Mouse (Mus musculus) layer of hippocampus, adult 18-20 months (tissue): ENCODE measurements around the gene Nipa1. TPM values are rescaled to one million over a fixed set of nuclear protein-coding genes. Genes with fewer than 3 reads are reported as not detected.

Experiments used
- DNase-seq, 2 experiments: peaks; one replicate each; pipeline ENCODE4 v3.0.0; 2022; ENCODE audit warnings: low spot score in 2 of 2
- total RNA-seq, 2 experiments: library from RNA; stranded (reverse); gene quantifications; 2 replicates each; pipeline ENCODE4 v1.2.3; 2021

The Nipa1 gene
- total RNA-seq, 2 experiments from 2014 or later, result 57.1 to 59.4 TPM

GRCm38 (mm10) chr7:56011018-56011333, 8.8 kb downstream of the Nipa1 start:
- DNase-seq, result no peak

GRCm38 (mm10) chr7:56010318-56011017, 9.3 kb downstream of the Nipa1 start:
- no peak for DNase-seq

DNA sequence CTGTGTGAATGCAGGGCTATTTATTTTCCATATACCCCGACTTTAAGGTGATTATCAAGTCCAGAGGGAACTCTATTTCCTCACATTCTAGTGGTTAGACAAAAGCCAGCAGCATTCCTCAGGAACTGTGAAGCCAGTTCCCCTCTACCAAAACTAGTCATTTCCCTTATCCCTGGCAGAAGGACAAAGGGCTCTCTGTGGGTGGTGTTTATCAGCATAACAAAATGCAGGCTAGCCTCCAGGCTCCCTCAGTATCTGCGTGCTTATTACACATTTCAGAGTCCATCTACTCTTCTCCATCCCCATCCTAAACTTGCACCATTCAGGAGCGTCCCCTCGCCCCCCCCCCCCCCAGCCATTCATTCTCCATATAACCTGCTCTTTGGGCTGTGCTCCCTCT, 20.8 kb downstream of the Nipa1 start:
- DNase-seq, result no peak

- peak; percentile 39 to 78 for DNase-seq
These were observed 24.7 kb downstream of the Nipa1 start for GRCm38 (mm10) chr7:55995013-55995412.

DNA sequence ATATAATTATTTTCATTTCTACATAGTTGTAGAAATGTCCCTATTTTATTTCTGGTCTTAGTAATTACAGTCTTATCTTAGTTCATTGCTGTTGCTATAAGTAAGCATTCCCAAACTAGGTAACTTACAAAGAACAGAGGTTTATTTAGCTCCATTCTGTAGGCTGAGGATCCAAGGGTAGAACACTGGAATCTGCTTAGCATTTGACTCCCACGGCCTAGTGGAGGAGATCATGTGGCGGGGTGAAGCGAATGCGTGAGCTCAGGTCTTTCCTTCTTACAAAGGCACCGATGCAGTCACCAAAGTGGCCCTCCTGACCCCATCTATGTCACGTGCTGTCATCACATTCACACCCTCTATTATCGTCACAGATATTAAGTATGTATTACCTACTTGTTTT, 27.9 kb downstream of the Nipa1 start:
- DNase-seq, result no peak

DNA sequence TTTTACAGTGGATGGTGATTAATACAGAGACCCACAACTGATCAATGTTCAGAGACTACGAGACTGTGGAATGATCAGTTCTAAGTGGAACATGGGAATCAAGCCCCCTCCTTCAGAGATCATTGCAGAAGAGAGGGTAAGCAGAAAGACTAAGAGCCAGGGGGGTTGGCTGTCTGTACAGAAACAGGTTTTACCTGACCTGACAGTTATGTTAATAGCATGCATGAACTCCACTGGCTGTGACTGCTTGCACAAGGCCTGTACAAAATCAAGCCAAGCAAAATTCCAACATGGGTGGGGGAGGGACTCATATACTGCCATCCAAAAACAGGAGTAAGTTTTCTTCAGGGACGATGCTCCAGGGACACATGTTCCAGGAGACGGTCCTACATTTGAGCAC, 28.6 kb downstream of the Nipa1 start:
- no peak for DNase-seq

GRCm38 (mm10) chr7:55986526-55987214, 33.1 kb downstream of the Nipa1 start:
- DNase-seq, result peak; percentile 60 to 92

DNA sequence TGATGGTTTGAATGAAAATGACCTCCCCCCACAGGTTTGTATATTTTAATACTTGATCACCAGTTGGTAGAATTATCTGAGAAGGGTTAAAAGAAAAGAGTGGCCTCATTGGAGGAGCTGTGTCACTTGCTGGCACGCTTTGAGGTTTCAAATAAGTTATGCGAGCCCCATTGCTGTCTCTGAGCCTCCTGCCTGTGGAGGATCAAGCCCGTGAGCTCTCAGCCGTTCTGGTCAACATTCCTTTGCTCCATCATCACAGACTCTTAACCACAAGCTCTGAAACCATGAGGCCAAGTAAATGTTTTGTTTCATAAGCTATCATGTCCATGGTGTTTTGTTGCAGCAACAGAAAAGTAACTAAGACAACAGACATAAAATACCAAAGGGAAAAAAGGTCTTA, 35.0 kb downstream of the Nipa1 start:
- DNase-seq, result no peak

- no peak for DNase-seq
These were observed 36.6 kb downstream of the Nipa1 start for GRCm38 (mm10) chr7:55983107-55983506.

DNA sequence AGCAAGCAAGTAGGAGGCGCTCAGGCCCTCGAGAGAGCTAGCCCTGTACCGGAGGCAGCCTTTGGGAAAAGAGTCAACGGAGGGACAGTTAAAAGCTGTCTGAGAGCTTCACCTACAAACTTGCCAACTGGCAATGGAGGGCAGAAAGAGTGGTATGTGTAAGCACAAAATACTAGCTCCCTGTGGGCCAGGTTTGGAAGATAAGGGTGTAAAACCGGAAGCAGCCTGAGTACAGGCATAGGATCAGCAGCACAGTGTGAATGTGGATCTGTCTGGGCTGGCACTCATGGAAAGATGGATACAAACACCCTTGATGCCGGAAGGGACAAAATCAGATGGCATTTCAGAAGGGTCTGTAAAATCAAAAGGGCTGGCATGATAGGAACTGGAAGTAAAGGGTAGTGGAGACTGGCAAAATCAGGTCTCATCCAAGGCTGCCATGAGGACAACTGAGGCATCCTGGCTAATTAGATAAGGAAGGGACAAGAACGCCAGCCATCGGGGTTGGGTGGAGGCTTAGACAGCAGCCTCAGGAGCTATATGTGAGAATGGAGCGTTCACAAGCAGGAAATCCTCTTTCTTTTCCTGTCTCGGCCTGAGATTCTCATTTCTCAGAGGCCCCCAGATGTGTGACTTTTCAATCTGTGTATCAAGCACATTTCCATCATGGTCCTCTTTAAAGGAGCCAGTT, 37.6 kb downstream of the Nipa1 start:
- DNase-seq, result no peak

DNA sequence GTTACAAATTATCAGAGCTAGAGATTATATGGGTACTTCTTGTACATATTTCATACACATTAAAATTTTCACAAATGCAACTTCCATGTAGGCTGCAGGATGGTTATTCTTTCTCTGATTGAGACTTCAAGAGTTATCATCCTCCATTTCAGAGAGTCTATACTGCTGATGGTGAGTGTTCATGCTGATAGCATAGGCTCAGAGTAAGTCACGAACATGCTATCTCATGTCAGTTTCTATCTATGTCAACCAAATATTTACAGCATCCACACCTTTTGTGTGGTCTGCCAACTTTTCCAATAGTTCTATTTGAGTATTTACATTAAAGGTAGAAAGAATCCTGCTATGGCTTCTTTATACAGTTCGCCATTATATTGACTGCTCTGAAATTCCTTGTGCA, 38.2 kb downstream of the Nipa1 start:
- no peak for DNase-seq

- no peak for DNase-seq
These were observed 45.3 kb downstream of the Nipa1 start for GRCm38 (mm10) chr7:55974429-55974828.

- DNase-seq, result no peak
These were observed 50.3 kb downstream of the Nipa1 start for GRCm38 (mm10) chr7:55969415-55969814.

GRCm38 (mm10) chr7:55968258-55968901, 51.4 kb downstream of the Nipa1 start:
- DNase-seq, result no peak

- no peak for DNase-seq
These were observed 52.8 kb downstream of the Nipa1 start for GRCm38 (mm10) chr7:55966866-55967460.

DNA sequence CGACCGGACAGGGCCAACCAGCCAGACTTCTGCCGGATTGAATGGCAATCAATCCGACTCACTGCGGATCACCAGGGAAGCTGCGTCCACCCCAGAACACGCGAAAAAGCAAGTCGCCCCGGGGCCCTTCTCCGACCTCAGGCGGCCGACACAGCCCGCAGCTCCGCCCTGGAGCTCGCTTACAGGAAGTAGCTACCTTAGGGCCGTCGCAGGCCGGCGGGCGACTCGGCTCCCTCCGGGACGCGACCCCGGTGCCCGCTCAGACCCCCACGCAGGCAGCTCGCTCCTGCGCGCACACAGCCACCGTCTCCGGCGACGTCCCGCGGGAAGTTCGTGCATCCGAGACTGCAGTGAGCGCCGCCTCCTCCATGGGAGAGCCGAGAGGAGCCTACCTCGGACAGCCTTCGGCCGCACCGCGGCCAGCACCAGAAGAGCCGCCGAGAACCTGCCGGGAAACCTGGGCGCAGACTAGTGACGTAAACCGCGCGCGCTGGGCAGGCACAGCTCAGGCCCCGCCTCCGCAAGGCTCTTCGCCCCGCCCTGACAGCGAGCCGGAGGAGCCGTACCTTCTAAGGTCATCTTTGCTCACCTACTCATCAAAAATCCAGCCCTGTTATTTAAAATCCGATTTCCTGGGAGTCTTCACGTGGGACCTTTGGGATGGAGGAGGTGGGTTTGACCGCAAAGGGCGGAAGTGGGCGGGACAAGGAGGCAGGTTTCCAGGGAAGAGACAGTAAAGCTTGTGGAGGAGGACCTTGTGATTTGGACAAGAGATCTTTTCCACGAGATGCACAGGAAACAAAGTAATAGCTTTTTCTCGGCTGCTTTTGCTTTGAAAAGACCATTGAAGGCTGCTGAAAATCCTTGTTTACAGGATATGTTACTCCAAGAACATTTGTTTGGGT, 57.5 kb downstream of the Nipa1 start, which contains the start of gene Nipa2:
Gene Nipa2 (minus strand): TSS at position 473 of the 905 bp plus-strand sequence.
- peak; percentile 88 to 95 for DNase-seq

DNA sequence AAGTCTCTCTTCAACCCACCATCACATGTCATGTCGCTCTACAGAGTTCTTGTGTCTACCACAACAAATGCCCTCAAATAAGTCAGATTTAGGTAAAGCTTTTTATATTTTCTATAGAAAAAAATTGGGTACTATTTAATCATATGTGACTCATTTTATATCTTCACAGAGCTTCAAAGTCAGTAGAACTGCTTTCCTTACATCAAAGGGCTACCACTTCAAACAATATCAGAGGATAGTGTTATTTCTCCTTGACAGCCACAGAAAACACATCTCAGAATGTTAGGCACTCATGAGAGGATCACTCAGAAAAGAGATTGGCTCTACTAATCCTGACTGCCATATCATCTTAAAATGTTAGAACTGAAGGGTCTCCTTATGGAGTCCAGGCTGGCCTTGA, 59.2 kb downstream of the Nipa1 start:
- DNase-seq, result no peak

DNA sequence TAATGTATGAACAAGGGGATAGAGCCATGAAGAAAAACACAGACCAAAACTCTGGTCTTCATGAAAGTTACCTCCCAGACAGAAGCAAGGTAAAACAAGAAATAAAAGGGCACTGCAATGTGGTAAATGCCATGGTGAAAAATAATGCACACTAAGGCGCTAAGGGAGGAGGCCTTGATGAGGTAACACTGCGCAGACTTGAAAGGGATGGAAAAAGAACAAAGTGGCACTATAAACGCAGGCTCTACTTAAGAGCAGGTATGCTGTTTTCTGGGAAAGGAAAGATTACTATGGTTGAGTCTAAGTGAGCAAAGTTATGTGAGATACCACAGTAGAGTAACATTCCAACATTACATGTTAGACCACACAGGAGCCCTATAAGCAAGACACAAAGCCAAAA, 60.0 kb downstream of the Nipa1 start:
- no peak for DNase-seq

DNA sequence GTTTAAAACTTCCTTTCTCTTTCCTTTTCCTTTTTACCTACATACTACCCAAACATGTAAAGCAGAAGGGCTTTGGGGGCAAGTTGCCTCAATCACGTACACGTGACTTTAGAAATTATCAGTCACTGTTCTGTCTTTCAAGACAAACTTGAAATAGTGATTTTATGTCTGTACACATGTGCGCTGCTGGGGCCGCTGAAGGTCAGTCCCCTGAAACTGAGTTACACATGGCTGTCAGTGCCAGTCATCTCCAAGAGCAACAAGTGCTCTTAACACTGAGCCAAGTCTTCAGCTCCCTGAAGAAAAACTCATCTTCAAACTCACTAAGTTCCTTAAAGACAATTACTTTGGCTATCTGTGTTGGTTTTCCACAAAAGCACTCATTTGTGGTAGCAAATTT, 61.8 kb downstream of the Nipa1 start:
- no peak for DNase-seq

- no peak for DNase-seq
These were observed 62.6 kb downstream of the Nipa1 start for GRCm38 (mm10) chr7:55957178-55957577.
